Mouse (Mus musculus): ENCODE measurements around the gene Arih1.

Arih1 gene

GRCm38 (mm10) chr9:59486549-59487065 lies at the start of gene Arih1:
Gene Arih1, minus strand, starts transcription at chr9:59486618.
- peak; percentile 99 for DNase-seq

GRCm38 (mm10) chr9:59533889-59534288 lies 47.5 kb upstream of the Arih1 start:
- DNase-seq: no peak

GRCm38 (mm10) chr9:59533422-59533821 lies 47.0 kb upstream of the Arih1 start:
- DNase-seq: no peak

GRCm38 (mm10) chr9:59531645-59532044 lies 45.2 kb upstream of the Arih1 start:
- no peak for DNase-seq

GRCm38 (mm10) chr9:59528274-59528673 lies 41.9 kb upstream of the Arih1 start:
- DNase-seq: no peak

- DNase-seq: no peak
Measured at GRCm38 (mm10) chr9:59527580-59527979, 41.2 kb upstream of the Arih1 start.

GRCm38 (mm10) chr9:59526727-59527126 lies 40.3 kb upstream of the Arih1 start:
- DNase-seq: no peak

GRCm38 (mm10) chr9:59522906-59523305 lies 36.5 kb upstream of the Arih1 start:
- no peak for DNase-seq

- no peak for DNase-seq
Measured at GRCm38 (mm10) chr9:59519396-59519795, 33.0 kb upstream of the Arih1 start.

GRCm38 (mm10) chr9:59518976-59519375 lies 32.6 kb upstream of the Arih1 start:
- DNase-seq: no peak

GRCm38 (mm10) chr9:59517127-59517526 lies 30.7 kb upstream of the Arih1 start:
- DNase-seq: no peak

- no peak for DNase-seq
Measured at GRCm38 (mm10) chr9:59515069-59515468, 28.7 kb upstream of the Arih1 start.

- no peak for DNase-seq
Measured at GRCm38 (mm10) chr9:59512381-59512780, 26.0 kb upstream of the Arih1 start.

- DNase-seq: no peak
Measured at GRCm38 (mm10) chr9:59508146-59508545, 21.7 kb upstream of the Arih1 start.

GRCm38 (mm10) chr9:59487331-59487730 lies 913 bp upstream of the Arih1 start:
- DNase-seq: no peak

GRCm38 (mm10) chr9:59486076-59486518 lies 321 bp downstream of the Arih1 start:
- DNase-seq: peak; percentile 69

GRCm38 (mm10) chr9:59485511-59486075 lies 825 bp downstream of the Arih1 start:
- DNase-seq: peak; percentile 81

- no peak for DNase-seq
Measured at GRCm38 (mm10) chr9:59484760-59485159, 1.7 kb downstream of the Arih1 start.

GRCm38 (mm10) chr9:59482419-59482818 lies 4.0 kb downstream of the Arih1 start:
- DNase-seq: peak; percentile 70

GRCm38 (mm10) chr9:59476617-59477016 lies 9.8 kb downstream of the Arih1 start:
- DNase-seq: no peak

GRCm38 (mm10) chr9:59474838-59475237 lies 11.6 kb downstream of the Arih1 start:
- DNase-seq: no peak

GRCm38 (mm10) chr9:59473171-59473570 lies 13.2 kb downstream of the Arih1 start:
- DNase-seq: no peak

GRCm38 (mm10) chr9:59469446-59469845 lies 17.0 kb downstream of the Arih1 start:
- DNase-seq: no peak

GRCm38 (mm10) chr9:59464293-59464692 lies 22.1 kb downstream of the Arih1 start:
- DNase-seq: no peak

GRCm38 (mm10) chr9:59458997-59459510 lies 27.4 kb downstream of the Arih1 start:
- no peak for DNase-seq

Data from liver (tissue).